Comparison of ENCODE assay signal across 27 mouse cellular contexts in the genomic region with DNA sequence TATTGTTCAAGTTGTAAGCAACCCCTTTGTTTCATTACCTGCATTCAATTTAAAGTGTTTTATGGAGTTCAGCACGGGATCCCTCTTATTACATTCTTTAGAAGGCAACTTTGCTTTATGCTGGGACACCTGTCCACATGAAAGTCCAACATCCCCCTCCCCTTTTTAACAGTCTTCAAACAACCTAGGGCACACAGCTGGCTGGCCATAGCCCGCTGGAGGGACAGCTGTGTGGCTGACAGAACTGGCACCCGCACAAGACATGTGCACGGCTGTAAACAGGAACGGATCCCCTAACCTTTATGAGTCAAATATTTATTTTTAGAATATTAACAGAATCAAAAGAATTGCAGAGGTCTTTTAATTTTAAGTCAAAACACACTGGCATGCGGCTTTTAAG.
DNase-seq lines count a peak whose midpoint lies in the region; ATAC-seq and TF ChIP-seq lines count a peak whose summit lies in the region.
"Had no signal": no experiment of that assay in that cellular context is flagged by ENCODE, and none has a peak within 500 bp of the region (broad histone marks: within the 10 kb centered on the region; RNA-seq: fewer than 3 reads in every experiment).

No protein-coding gene starts in this region.

- peak; percentile 77; the same call in 1 of the 2 replicates for ATAC-seq in lung, embryonic 14.5 days (ENCODE audit: insufficient read depth)
- peak; percentile 54; the same call in 1 of the 2 replicates for ATAC-seq in lung, embryonic 16.5 days (ENCODE audit: low read depth)
- ATAC-seq: forebrain, embryonic 14.5 days; intestine, embryonic 16.5 days; Patski had no signal

- H3K4me3 ChIP-seq in lung, embryonic 14.5 days (ENCODE audit: low read depth, low read length): no peak overlapping the region
- H3K4me3 ChIP-seq in lung, adult 2 months (replicated peaks; ENCODE audit: extremely low read depth, low read depth, low read length): no peak overlapping the region
- no peak overlapping the region for H3K4me3 ChIP-seq in lung, embryonic 16.5 days (ENCODE audit: low read length)
- H3K4me3 ChIP-seq: embryonic facial prominence, embryonic 12.5 days; heart, embryonic 10.5 days; heart, embryonic 15.5 days; hindbrain, embryonic 13.5 days; lung, embryonic 15.5 days; megakaryocyte, embryonic 14.5 days; midbrain, embryonic 12.5 days; neural tube, embryonic 13.5 days; stomach, embryonic 15.5 days had no signal

- no peak overlapping the region for H3K27ac ChIP-seq in lung, embryonic 14.5 days (ENCODE audit: low read depth)
- no peak overlapping the region for H3K27ac ChIP-seq in lung, embryonic 16.5 days (ENCODE audit: low read length)
- H3K27ac ChIP-seq: embryonic facial prominence, embryonic 12.5 days; heart, embryonic 10.5 days; heart, embryonic 15.5 days; hindbrain, embryonic 13.5 days; kidney, postnatal 0 days; liver, embryonic 14.5 days; lung, embryonic 15.5 days; midbrain, embryonic 12.5 days; neural tube, embryonic 13.5 days; stomach, embryonic 15.5 days had no signal

- 39% methylated on average over 6 of the region's 6 CpGs for whole genome bisulfite sequencing in lung, embryonic 14.5 days
- WGBS in lung, adult 2 months: 39% methylated on average over 6 of the region's 6 CpGs
- WGBS in lung, embryonic 16.5 days: 32% methylated on average over 6 of the region's 6 CpGs

- H3K36me3 ChIP-seq in lung, embryonic 14.5 days (ENCODE audit: insufficient read depth): no peaks in the 10 kb centered on the region
- H3K36me3 ChIP-seq in lung, embryonic 16.5 days (ENCODE audit: control insufficient read depth, insufficient read depth, low read length): no peaks in the 10 kb centered on the region
- H3K36me3 ChIP-seq: embryonic facial prominence, embryonic 12.5 days; heart, embryonic 10.5 days; heart, embryonic 15.5 days; hindbrain, embryonic 13.5 days; lung, embryonic 15.5 days; midbrain, embryonic 12.5 days; neural tube, embryonic 13.5 days; stomach, embryonic 15.5 days had no signal

- peak; percentile 69 for DNase-seq in lung, embryonic 14.5 days
- DNase-seq in lung, adult 2 months: no peak
- DNase-seq in lung, postnatal 36 days: peak; percentile 42
- DNase-seq in cerebellum, postnatal 4 days (ENCODE audit: low spot score in 2 of 2): no peak
- DNase-seq in c-Kit-positive CD71-positive TER-119-positive erythroid progenitor cells, embryonic 14.5 days (ENCODE audit: low spot score): no peak
- DNase-seq: adrenal gland, postnatal 14 days; cerebellum, adult 18-20 months; cerebellum, postnatal 25 days; heart, postnatal 36 days; kidney, adult 8-10 months; kidney, postnatal 4 days; liver had no signal

- no peak overlapping the region for H3K4me2 ChIP-seq in lung, embryonic 14.5 days
- no peak overlapping the region for H3K4me2 ChIP-seq in lung, embryonic 16.5 days (ENCODE audit: low read depth, low read length)
- H3K4me2 ChIP-seq: embryonic facial prominence, embryonic 12.5 days; heart, embryonic 15.5 days; hindbrain, embryonic 13.5 days; lung, embryonic 15.5 days; midbrain, embryonic 12.5 days; neural tube, embryonic 13.5 days; stomach, embryonic 15.5 days had no signal

- TF ChIP-seq CTCF in lung, embryonic 14.5 days (IDR thresholded peaks at IDR 0.05; ENCODE audit: low read depth): no peak
- no peak for TF ChIP-seq CTCF in lung, adult 2 months (IDR thresholded peaks at IDR 0.05; ENCODE audit: insufficient read depth, low read length)

- TF ChIP-seq POLR2A in lung, adult 2 months (IDR thresholded peaks at IDR 0.05; ENCODE audit: borderline replicate concordance, extremely low read depth, low read depth, low read length): no peak

- H3K9ac ChIP-seq in lung, embryonic 14.5 days: no peak overlapping the region
- H3K9ac ChIP-seq in lung, embryonic 16.5 days (ENCODE audit: low read length): no peak overlapping the region
- H3K9ac ChIP-seq: embryonic facial prominence, embryonic 12.5 days; heart, embryonic 15.5 days; hindbrain, embryonic 13.5 days; liver, embryonic 14.5 days; lung, embryonic 15.5 days; midbrain, embryonic 12.5 days; neural tube, embryonic 13.5 days; stomach, embryonic 15.5 days had no signal

- H3K27me3 ChIP-seq in lung, embryonic 14.5 days (ENCODE audit: insufficient read depth, low read length): no peaks in the 10 kb centered on the region
- H3K27me3 ChIP-seq in lung, embryonic 16.5 days (ENCODE audit: control insufficient read depth, insufficient read depth, low read depth, low read length): no peaks in the 10 kb centered on the region
- H3K27me3 ChIP-seq: hindbrain, embryonic 13.5 days; midbrain, embryonic 12.5 days; neural tube, embryonic 13.5 days; Patski; stomach, embryonic 15.5 days had no signal

- no peaks in the 10 kb centered on the region for H3K9me3 ChIP-seq in lung, embryonic 14.5 days (ENCODE audit: low read depth, low read length)
- H3K9me3 ChIP-seq in lung, embryonic 16.5 days (ENCODE audit: control insufficient read depth, low read length): no peaks in the 10 kb centered on the region
- H3K9me3 ChIP-seq: embryonic facial prominence, embryonic 12.5 days; heart, embryonic 10.5 days; heart, embryonic 15.5 days; hindbrain, embryonic 13.5 days; lung, embryonic 15.5 days; megakaryocyte, embryonic 14.5 days; midbrain, embryonic 12.5 days; neural tube, embryonic 13.5 days; stomach, embryonic 15.5 days had no signal

- H3K4me1 ChIP-seq in lung, embryonic 14.5 days (ENCODE audit: insufficient read depth): no peaks in the 10 kb centered on the region
- H3K4me1 ChIP-seq in lung, adult 2 months (ENCODE audit: control insufficient read depth, insufficient read depth, low read length): no peaks in the 10 kb centered on the region; the same call in 1 of the 2 replicates
- 0 out of 2 replicates have a peak, but pooled peaks cover 9% of the 10 kb centered on the region for H3K4me1 ChIP-seq in lung, embryonic 16.5 days (replicated peaks; ENCODE audit: control insufficient read depth, insufficient read depth, low read length)
- H3K4me1 ChIP-seq: embryonic facial prominence, embryonic 12.5 days; heart, embryonic 15.5 days; hindbrain, embryonic 13.5 days; megakaryocyte, embryonic 14.5 days; midbrain, embryonic 12.5 days; neural tube, embryonic 13.5 days; stomach, embryonic 15.5 days had no signal

Comparison
In these comparisons a context has a peak if more than half of its experiments do, and no peak if none do; other contexts are left out.
1. DNase-seq: peak in lung, embryonic 14.5 days (single experiment) and lung, postnatal 36 days (single experiment); none in lung, adult 2 months (single experiment), cerebellum, postnatal 4 days (0 of 2) and c-Kit-positive CD71-positive TER-119-positive erythroid progenitor cells, embryonic 14.5 days (single experiment).